Mouse (Mus musculus): ENCODE measurements around the gene Spire2. TPM values are rescaled to one million over a fixed set of nuclear protein-coding genes. Genes with fewer than 3 reads are reported as not detected.
"Not testable (repeated sequence)": the region's sequence is repeated elsewhere in the genome, so short reads cannot be mapped to it uniquely, and the experiment has no call there.

Spire2 gene
- polyA plus RNA-seq (2015; fragmentation: Nextera tagmentation; extraction: Ambion mirVana): 32.9 and 33.0 TPM in 2 replicates

GRCm38 (mm10) chr8:123332262-123333090 is at the start of gene Spire2:
Gene Spire2 (plus strand): TSS chr8:123332713.
- Histone ChIP-seq H3K4me3 (peak within 1 kb of the TSS; percentile 72), H3K4me1 (peaks cover 30% of the 10 kb centered on the region), H3K27me3 (no peaks in the 10 kb centered on the region; the same call in 1 of the 2 replicates), H3K9me3 (no peaks in the 10 kb centered on the region), H3K27ac (replicated peaks) (peak within 1 kb of the TSS; percentile 92), H3K36me3 (no peaks in the 10 kb centered on the region), H3K9ac (replicated peaks) (peak within 1 kb of the TSS; percentile 82), H3K4me2 (replicated peaks) (peak within 1 kb of the TSS; percentile 64)
- WGBS: under 1% methylated on average over 79 of the region's 85 CpGs
- peak; percentile 84 for ATAC-seq (replicated peaks)

- H3K4me2 ChIP-seq (replicated peaks); H3K36me3 ChIP-seq; ATAC-seq (replicated peaks); H3K4me3 ChIP-seq; H3K9ac ChIP-seq (replicated peaks); H3K27ac ChIP-seq (replicated peaks); H3K27me3 ChIP-seq; H3K4me1 ChIP-seq; H3K9me3 ChIP-seq: not testable (repeated sequence)
- 91% methylated on average over 6 of the region's 6 CpGs for WGBS
Measured at GRCm38 (mm10) chr8:123282994-123283393, 49.5 kb upstream of the Spire2 start.

- ATAC-seq (replicated peaks): no peak
- no peaks in the 10 kb centered on the region for H3K27me3 ChIP-seq
- H3K4me1 ChIP-seq: no peaks in the 10 kb centered on the region
- H3K9me3 ChIP-seq: no peaks in the 10 kb centered on the region
- H3K4me2 ChIP-seq (replicated peaks): no peak overlapping the region
- no peaks in the 10 kb centered on the region for H3K36me3 ChIP-seq
- WGBS: 96% methylated on average over 7 of the region's 7 CpGs
- no peak overlapping the region for H3K27ac ChIP-seq (replicated peaks)
- no peak overlapping the region for H3K9ac ChIP-seq (replicated peaks)
- H3K4me3 ChIP-seq: no peak overlapping the region
Measured at GRCm38 (mm10) chr8:123283991-123284390, 48.5 kb upstream of the Spire2 start.

- H3K27me3 ChIP-seq: no peaks in the 10 kb centered on the region
- no peak for ATAC-seq (replicated peaks)
- H3K9me3 ChIP-seq: no peaks in the 10 kb centered on the region
- no peak overlapping the region for H3K9ac ChIP-seq (replicated peaks)
- WGBS: 89% methylated on average over 5 of the region's 5 CpGs
- no peaks in the 10 kb centered on the region for H3K36me3 ChIP-seq
- no peak overlapping the region for H3K27ac ChIP-seq (replicated peaks)
- H3K4me1 ChIP-seq: no peaks in the 10 kb centered on the region
- H3K4me2 ChIP-seq (replicated peaks): no peak overlapping the region
- H3K4me3 ChIP-seq: no peak overlapping the region
Measured at GRCm38 (mm10) chr8:123284493-123284892, 48.0 kb upstream of the Spire2 start.

- WGBS: 94% methylated on average over 17 of the region's 17 CpGs
- no peaks in the 10 kb centered on the region for H3K36me3 ChIP-seq
Measured at GRCm38 (mm10) chr8:123287362-123287761, 45.2 kb upstream of the Spire2 start.

GRCm38 (mm10) chr8:123290166-123290565 is 42.3 kb upstream of the Spire2 start:
- no peaks in the 10 kb centered on the region for H3K4me1 ChIP-seq
- 66% methylated on average over 4 of the region's 4 CpGs for WGBS
- no peak overlapping the region for H3K9ac ChIP-seq (replicated peaks)
- H3K4me2 ChIP-seq (replicated peaks): no peak overlapping the region
- no peaks in the 10 kb centered on the region for H3K36me3 ChIP-seq
- H3K9me3 ChIP-seq: no peaks in the 10 kb centered on the region
- ATAC-seq (replicated peaks): no peak
- no peak overlapping the region for H3K27ac ChIP-seq (replicated peaks)
- no peak overlapping the region for H3K4me3 ChIP-seq
- H3K27me3 ChIP-seq: no peaks in the 10 kb centered on the region

More at GRCm38 (mm10) chr8:123287362-123287761, 45.2 kb upstream of the Spire2 start:
- no peak overlapping the region for H3K9ac ChIP-seq (replicated peaks)
- no peaks in the 10 kb centered on the region for H3K27me3 ChIP-seq
- ATAC-seq (replicated peaks): no peak
- no peak overlapping the region for H3K27ac ChIP-seq (replicated peaks)
- H3K4me3 ChIP-seq: no peak overlapping the region
- H3K4me1 ChIP-seq: no peaks in the 10 kb centered on the region
- no peak overlapping the region for H3K4me2 ChIP-seq (replicated peaks)
- no peaks in the 10 kb centered on the region for H3K9me3 ChIP-seq

GRCm38 (mm10) chr8:123290679-123291078 is 41.8 kb upstream of the Spire2 start:
- WGBS: 95% methylated on average over 8 of the region's 8 CpGs
- no peaks in the 10 kb centered on the region for H3K36me3 ChIP-seq

GRCm38 (mm10) chr8:123291716-123292115 is 40.8 kb upstream of the Spire2 start:
- no peaks in the 10 kb centered on the region for H3K36me3 ChIP-seq
- H3K27ac ChIP-seq (replicated peaks): no peak overlapping the region
- H3K4me3 ChIP-seq: no peak overlapping the region
- no peak overlapping the region for H3K4me2 ChIP-seq (replicated peaks)
- no peaks in the 10 kb centered on the region for H3K4me1 ChIP-seq
- no peak overlapping the region for H3K9ac ChIP-seq (replicated peaks)
- H3K9me3 ChIP-seq: no peaks in the 10 kb centered on the region
- WGBS: 92% methylated on average over 8 of the region's 8 CpGs
- H3K27me3 ChIP-seq: no peaks in the 10 kb centered on the region
- no peak for ATAC-seq (replicated peaks)

More at GRCm38 (mm10) chr8:123290679-123291078, 41.8 kb upstream of the Spire2 start:
- H3K9ac ChIP-seq (replicated peaks): no peak overlapping the region
- no peak overlapping the region for H3K4me3 ChIP-seq
- H3K27me3 ChIP-seq: no peaks in the 10 kb centered on the region
- no peak overlapping the region for H3K4me2 ChIP-seq (replicated peaks)
- H3K9me3 ChIP-seq: no peaks in the 10 kb centered on the region
- no peak overlapping the region for H3K27ac ChIP-seq (replicated peaks)
- ATAC-seq (replicated peaks): no peak
- H3K4me1 ChIP-seq: no peaks in the 10 kb centered on the region

- Histone ChIP-seq H3K9ac (replicated peaks) (no peak overlapping the region), H3K9me3 (no peaks in the 10 kb centered on the region), H3K27ac (replicated peaks) (no peak overlapping the region), H3K4me1 (no peaks in the 10 kb centered on the region), H3K4me3 (no peak overlapping the region), H3K27me3 (no peaks in the 10 kb centered on the region), H3K36me3 (no peaks in the 10 kb centered on the region), H3K4me2 (replicated peaks) (no peak overlapping the region)
- 89% methylated on average over 3 of the region's 3 CpGs for WGBS
- no peak for ATAC-seq (replicated peaks)
Measured at GRCm38 (mm10) chr8:123292281-123292680, 40.2 kb upstream of the Spire2 start.

- H3K4me1 ChIP-seq: no peaks in the 10 kb centered on the region
- H3K9me3 ChIP-seq: no peaks in the 10 kb centered on the region
- no peak for ATAC-seq (replicated peaks)
- H3K27me3 ChIP-seq: no peaks in the 10 kb centered on the region
- WGBS: 96% methylated on average over 2 of the region's 2 CpGs
- no peak overlapping the region for H3K27ac ChIP-seq (replicated peaks)
- no peaks in the 10 kb centered on the region for H3K36me3 ChIP-seq
- no peak overlapping the region for H3K4me3 ChIP-seq
- H3K4me2 ChIP-seq (replicated peaks): no peak overlapping the region
- H3K9ac ChIP-seq (replicated peaks): no peak overlapping the region
Measured at GRCm38 (mm10) chr8:123292785-123293184, 39.7 kb upstream of the Spire2 start.

GRCm38 (mm10) chr8:123298301-123298700 is 34.2 kb upstream of the Spire2 start:
- Histone ChIP-seq H3K4me3 (no peak overlapping the region), H3K9me3 (no peaks in the 10 kb centered on the region), H3K4me2 (replicated peaks) (no peak overlapping the region), H3K9ac (replicated peaks) (no peak overlapping the region), H3K4me1 (no peaks in the 10 kb centered on the region), H3K27me3 (no peaks in the 10 kb centered on the region), H3K36me3 (no peaks in the 10 kb centered on the region), H3K27ac (replicated peaks) (no peak overlapping the region)
- ATAC-seq (replicated peaks): no peak
- WGBS: 95% methylated on average over 11 of the region's 11 CpGs

GRCm38 (mm10) chr8:123308738-123309137 is 23.8 kb upstream of the Spire2 start:
- WGBS: 67% methylated on average over 4 of the region's 4 CpGs
- Histone ChIP-seq H3K27ac (replicated peaks) (no peak overlapping the region), H3K36me3 (no peaks in the 10 kb centered on the region; the same call in 1 of the 2 replicates), H3K9me3 (no peaks in the 10 kb centered on the region), H3K4me3 (no peak overlapping the region), H3K4me2 (replicated peaks) (no peak overlapping the region), H3K27me3 (no peaks in the 10 kb centered on the region), H3K9ac (replicated peaks) (no peak overlapping the region), H3K4me1 (no peaks in the 10 kb centered on the region)
- ATAC-seq (replicated peaks): no peak
